Mouse (Mus musculus) naive thymus-derived CD4-positive, alpha-beta T cell, adult 2 months (primary cell): Measurements from ENCODE around the gene Vwa2.

Experiments
- DNase-seq: peaks from one replicate; pipeline ENCODE4 v3.0.0-alpha.2; 2011; ENCODE audit warnings: low read depth

The Vwa2 gene

DNA sequence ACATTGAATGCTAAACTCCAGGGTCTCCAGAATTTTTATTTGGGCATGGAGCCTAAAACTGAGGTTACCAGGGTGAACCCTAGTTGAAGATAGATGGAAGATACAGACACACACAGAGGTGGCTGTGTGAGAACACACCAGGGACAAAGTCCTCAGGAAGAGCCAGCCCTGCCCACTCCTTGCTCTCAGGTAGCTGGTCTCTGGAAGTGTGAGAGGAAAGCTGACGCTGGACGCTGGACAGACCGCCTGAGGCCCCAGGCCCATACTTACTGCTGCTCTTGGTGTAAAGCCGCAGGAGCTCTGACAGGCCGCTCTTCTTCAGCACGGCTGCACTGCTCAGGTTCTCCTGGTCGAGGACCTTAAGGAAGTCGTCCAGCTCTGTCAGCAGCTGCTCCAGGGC lies 75.8 kb downstream of the Vwa2 start:
- no peak for DNase-seq

DNA sequence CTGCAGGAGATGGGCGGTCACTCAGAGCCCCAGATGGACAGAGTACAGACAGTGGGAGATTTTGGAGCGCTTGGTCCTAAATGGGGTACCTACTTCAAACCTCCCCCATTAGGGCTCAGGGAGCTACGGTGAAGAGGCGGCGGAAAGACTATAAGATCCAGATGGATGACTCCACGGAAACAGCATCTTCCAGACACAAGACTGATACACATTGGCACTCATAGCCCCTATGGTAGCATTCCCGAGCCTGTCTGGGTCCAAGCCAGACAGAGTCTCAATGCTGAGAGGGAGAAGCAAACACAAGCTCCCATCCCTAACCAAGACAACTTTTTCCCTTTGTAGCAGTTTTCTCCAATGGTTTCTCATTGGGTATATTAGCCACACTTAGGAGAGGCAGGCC lies 76.8 kb downstream of the Vwa2 start:
- DNase-seq: no peak

DNA sequence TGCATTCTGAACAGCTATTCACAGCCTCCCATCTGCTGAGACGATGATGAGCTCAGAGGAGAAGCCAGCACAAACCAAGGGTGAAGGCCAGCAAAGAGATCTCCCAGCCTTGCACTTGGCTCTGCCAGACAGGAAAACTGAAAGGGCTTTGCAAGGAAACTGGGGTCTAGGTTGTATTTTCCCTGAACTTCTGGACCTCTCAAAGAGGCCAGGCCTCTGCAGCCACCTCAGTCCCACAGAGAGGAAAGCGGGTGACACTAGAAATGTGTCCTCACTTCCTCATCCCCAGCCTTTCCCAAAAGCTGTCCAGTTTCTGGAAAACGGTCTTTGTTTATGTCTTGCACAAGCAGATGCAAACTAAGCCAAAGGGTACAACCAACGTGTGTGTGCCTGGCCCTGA lies 79.8 kb downstream of the Vwa2 start:
- no peak for DNase-seq

DNA sequence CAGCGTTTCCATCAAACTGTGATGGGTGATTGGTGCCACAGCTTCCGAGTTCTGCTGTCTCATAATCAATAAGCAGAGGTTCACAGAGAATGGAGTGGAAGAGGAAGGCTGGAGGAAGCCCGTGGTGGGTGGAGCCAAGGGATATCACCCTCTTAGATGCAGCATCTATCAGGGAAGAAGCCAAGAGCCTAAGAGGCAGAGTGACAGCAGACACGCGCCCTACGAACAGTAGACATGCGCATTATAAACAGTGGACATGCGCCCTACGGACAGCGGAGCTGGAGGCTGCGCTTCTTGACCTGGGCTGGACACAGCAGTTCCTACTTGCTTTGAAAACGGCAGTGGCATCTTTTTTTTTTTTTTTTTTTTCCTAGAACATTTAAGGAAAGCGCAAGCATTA lies 80.8 kb downstream of the Vwa2 start:
- no peak for DNase-seq

DNA sequence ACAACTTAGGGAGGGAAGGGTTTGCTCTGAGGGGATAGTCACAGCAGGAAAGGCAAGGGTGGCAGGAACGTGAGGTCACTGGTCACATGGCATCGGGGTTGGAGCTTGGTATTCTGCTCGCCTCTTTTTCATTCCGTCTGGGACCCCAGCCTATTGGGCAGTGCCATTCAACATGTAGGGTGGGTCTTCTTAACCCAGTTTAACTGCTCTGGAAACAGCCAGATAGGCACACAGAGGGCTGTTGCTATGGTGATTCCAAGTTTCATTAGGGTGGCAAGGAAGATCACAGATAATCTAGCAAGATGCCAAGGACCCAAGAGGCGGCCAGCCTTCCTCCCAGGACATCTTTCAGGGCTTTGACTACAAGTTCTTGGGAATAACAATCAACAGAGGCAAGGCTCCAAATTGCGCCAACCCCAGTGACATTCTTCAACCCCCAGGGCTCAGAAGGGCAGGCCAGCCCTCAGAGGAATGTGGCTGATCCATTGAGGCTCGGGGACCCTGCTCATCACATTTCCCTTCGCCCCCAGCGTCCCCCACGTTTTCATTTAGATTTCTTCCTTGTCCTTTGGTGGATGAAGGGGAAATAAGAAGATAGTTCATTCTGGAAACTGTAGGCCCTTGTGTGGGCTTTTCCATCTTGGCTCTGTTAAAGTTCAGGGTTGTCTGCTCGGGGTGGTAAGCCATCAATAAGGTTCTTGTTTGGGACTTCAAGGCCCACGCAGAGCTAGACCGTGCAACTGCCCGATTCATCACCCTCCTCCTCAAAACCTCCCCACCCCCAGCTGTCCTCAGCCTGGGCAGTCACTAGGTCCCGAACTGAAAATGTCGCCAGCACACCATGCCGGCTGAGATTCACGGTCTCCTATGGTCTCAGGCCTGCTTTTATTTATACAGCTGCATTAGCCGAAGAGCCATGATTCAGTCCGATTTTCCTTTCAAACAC lies 81.8 kb downstream of the Vwa2 start:
- DNase-seq: no peak

DNA sequence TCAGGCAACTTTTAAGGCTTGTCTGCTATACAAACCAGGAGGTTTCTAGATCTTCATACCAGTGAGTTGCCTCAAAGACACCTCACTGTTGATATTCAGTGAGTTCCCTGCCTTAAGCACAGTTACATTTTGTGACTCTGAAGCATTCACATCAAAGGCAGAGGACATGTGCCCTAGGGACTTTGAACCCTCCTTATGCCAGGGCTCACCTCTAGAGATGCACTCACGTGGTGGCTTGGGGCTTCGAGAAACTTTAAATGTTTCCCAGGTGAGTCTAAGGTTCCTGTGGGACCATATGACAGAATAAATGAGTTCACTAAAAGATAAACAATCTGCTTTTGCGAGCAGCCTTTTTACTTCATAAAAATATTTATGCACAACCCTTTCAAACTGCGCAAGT lies 84.0 kb downstream of the Vwa2 start:
- DNase-seq: no peak

DNA sequence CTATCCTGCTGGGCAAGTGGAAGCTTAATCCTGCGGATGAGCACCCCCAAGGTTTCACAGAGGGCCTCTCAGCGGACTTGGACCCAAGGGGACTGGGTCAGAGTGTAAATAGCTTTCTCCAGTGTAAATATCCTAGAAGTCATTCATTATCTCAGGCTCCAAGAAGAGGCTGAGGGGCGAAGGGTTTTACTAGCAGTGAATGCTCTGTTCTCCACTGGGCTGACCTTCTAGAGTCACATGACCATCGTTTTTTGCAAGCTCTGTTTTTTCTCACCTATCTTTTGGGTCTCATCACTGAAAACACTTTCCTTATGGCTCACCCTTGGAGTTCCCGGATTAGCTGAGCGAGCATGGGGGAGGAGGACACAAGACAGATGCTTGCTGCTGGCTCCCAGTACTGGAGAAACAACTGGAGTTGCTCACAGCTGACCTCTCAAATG lies 84.6 kb downstream of the Vwa2 start:
- no peak for DNase-seq

DNA sequence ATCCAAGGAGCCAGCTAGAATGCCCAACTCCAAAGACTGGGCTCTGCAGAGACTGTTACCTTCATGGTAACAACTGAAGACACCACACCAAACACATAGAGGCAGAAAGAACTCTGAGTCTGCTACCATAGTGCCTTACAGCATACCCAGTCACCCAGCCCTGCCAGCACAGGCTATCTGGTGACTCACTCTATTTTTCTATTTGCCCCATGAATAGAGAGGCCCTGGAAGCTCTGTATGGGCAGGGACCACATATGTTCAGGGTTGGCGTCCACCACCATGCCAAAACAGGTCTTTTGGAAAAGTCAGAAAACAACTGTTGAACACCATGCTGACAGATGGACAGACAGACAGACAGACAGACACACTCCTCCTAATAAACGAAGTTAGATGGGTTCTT lies 85.0 kb downstream of the Vwa2 start:
- no peak for DNase-seq

DNA sequence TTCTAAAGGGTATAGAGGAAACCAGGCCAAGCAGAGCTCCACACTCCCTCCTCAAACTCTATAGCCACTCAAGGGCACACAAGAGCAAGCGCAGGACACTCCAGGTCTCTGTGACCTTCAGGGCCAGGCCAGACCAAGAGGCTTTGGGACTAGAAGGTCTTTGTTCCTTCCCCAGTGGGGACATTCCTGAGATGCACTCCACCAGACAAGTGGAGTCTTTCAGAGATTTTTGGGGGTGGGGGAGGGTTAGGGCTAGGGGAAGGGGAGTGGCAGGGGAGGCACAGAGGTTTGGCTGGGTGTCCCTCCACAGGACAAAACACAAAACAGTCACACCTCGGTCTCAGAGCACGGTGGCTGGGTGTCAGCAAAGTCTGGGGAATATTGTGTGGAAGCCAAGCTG lies 85.6 kb downstream of the Vwa2 start:
- DNase-seq: no peak
